Mouse (Mus musculus): Measurements from ENCODE around the gene Cdk2ap2. TPM values are rescaled to one million over a fixed set of nuclear protein-coding genes. Genes with fewer than 3 reads are reported as not detected.

The Cdk2ap2 gene
- polyA plus RNA-seq, 1 experiment from 2014 or later: 91.2 TPM

- no peak for TF ChIP-seq CTCF (IDR thresholded peaks at IDR 0.05; ENCODE audit: low read depth)
- TF ChIP-seq EP300 (IDR thresholded peaks at IDR 0.05; ENCODE audit: low read depth): no peak
Observed at GRCm38 (mm10) chr19:4088146-4088545, 8.8 kb upstream of the Cdk2ap2 start.

GRCm38 (mm10) chr19:4089128-4089527, 7.9 kb upstream of the Cdk2ap2 start:
- TF ChIP-seq CTCF (IDR thresholded peaks at IDR 0.05; ENCODE audit: low read depth) (no peak), EP300 (IDR thresholded peaks at IDR 0.05; ENCODE audit: low read depth) (no peak)
- ATAC-seq (no peak), DNase-seq (no peak)
- H3K4me3 ChIP-seq (ENCODE audit: low read depth, low read length): no peak overlapping the region
- 0 out of 2 replicates have a peak, but pooled peaks cover 6% of the 10 kb centered on the region for H3K27me3 ChIP-seq (ENCODE audit: insufficient read depth, low read length)
- H3K4me2 ChIP-seq (ENCODE audit: low read depth, low read length): no peak overlapping the region
- no peak overlapping the region for H3K27ac ChIP-seq (ENCODE audit: low read depth)
- 70% methylated on average over 6 of the region's 6 CpGs for WGBS (ENCODE audit: insufficient replicate concordance)
- H3K36me3 ChIP-seq (replicated peaks; ENCODE audit: insufficient read depth, low read length): no peaks in the 10 kb centered on the region
- H3K9ac ChIP-seq (replicated peaks): no peak overlapping the region
- H3K4me1 ChIP-seq (ENCODE audit: insufficient read depth): no peaks in the 10 kb centered on the region
- H3K9me3 ChIP-seq (ENCODE audit: low read length): no peaks in the 10 kb centered on the region

More at GRCm38 (mm10) chr19:4088146-4088545, 8.8 kb upstream of the Cdk2ap2 start:
- 34% methylated on average over 5 of the region's 5 CpGs for WGBS (ENCODE audit: insufficient replicate concordance)
- Histone ChIP-seq H3K4me1 (ENCODE audit: insufficient read depth) (no peaks in the 10 kb centered on the region), H3K9ac (replicated peaks) (no peak overlapping the region), H3K4me2 (ENCODE audit: low read depth, low read length) (no peak overlapping the region), H3K36me3 (replicated peaks; ENCODE audit: insufficient read depth, low read length) (no peaks in the 10 kb centered on the region), H3K4me3 (ENCODE audit: low read depth, low read length) (no peak overlapping the region), H3K9me3 (ENCODE audit: low read length) (no peaks in the 10 kb centered on the region), H3K27ac (ENCODE audit: low read depth) (no peak overlapping the region), H3K27me3 (ENCODE audit: insufficient read depth, low read length) (0 out of 2 replicates have a peak, but pooled peaks cover 6% of the 10 kb centered on the region)
- ATAC-seq (no peak), DNase-seq (no peak)

GRCm38 (mm10) chr19:4090446-4090845, 6.5 kb upstream of the Cdk2ap2 start:
- Histone ChIP-seq H3K27ac (ENCODE audit: low read depth) (no peak overlapping the region), H3K9me3 (ENCODE audit: low read length) (no peaks in the 10 kb centered on the region), H3K4me1 (ENCODE audit: insufficient read depth) (no peaks in the 10 kb centered on the region), H3K36me3 (replicated peaks; ENCODE audit: insufficient read depth, low read length) (no peaks in the 10 kb centered on the region), H3K4me2 (ENCODE audit: low read depth, low read length) (no peak overlapping the region), H3K4me3 (ENCODE audit: low read depth, low read length) (no peak overlapping the region), H3K9ac (replicated peaks) (no peak overlapping the region), H3K27me3 (ENCODE audit: insufficient read depth, low read length) (0 out of 2 replicates have a peak, but pooled peaks cover 6% of the 10 kb centered on the region)
- ATAC-seq (no peak), DNase-seq (no peak)
- TF ChIP-seq CTCF (IDR thresholded peaks at IDR 0.05; ENCODE audit: low read depth): no peak
- no peak for TF ChIP-seq EP300 (IDR thresholded peaks at IDR 0.05; ENCODE audit: low read depth)
- 74% methylated on average over 3 of the region's 3 CpGs for WGBS (ENCODE audit: insufficient replicate concordance)

GRCm38 (mm10) chr19:4091383-4091782, 5.6 kb upstream of the Cdk2ap2 start:
- TF ChIP-seq CTCF (IDR thresholded peaks at IDR 0.05; ENCODE audit: low read depth): no peak
- TF ChIP-seq EP300 (IDR thresholded peaks at IDR 0.05; ENCODE audit: low read depth): no peak
- 0 out of 2 replicates have a peak, but pooled peaks cover 3% of the 10 kb centered on the region for H3K27me3 ChIP-seq (ENCODE audit: insufficient read depth, low read length)
- H3K4me2 ChIP-seq (ENCODE audit: low read depth, low read length): no peak overlapping the region
- ATAC-seq (no peak), DNase-seq (no peak)
- WGBS (ENCODE audit: insufficient replicate concordance): 41% methylated on average over 2 of the region's 2 CpGs
- H3K9ac ChIP-seq (replicated peaks): no peak overlapping the region
- no peak overlapping the region for H3K27ac ChIP-seq (ENCODE audit: low read depth)
- peaks cover 3% of the 10 kb centered on the region for H3K4me1 ChIP-seq (ENCODE audit: insufficient read depth)
- H3K36me3 ChIP-seq (replicated peaks; ENCODE audit: insufficient read depth, low read length): no peaks in the 10 kb centered on the region
- no peak overlapping the region for H3K4me3 ChIP-seq (ENCODE audit: low read depth, low read length)
- no peaks in the 10 kb centered on the region for H3K9me3 ChIP-seq (ENCODE audit: low read length)

- no peak for ATAC-seq
- no peak overlapping the region for H3K27ac ChIP-seq (ENCODE audit: low read depth)
- no peak overlapping the region for H3K9ac ChIP-seq (replicated peaks)
- DNase-seq: no peak
- peaks cover 8% of the 10 kb centered on the region for H3K4me1 ChIP-seq (ENCODE audit: insufficient read depth)
- H3K27me3 ChIP-seq (ENCODE audit: insufficient read depth, low read length): 0 out of 2 replicates have a peak, but pooled peaks cover 3% of the 10 kb centered on the region
- no peak overlapping the region for H3K4me3 ChIP-seq (ENCODE audit: low read depth, low read length)
- H3K4me2 ChIP-seq (ENCODE audit: low read depth, low read length): no peak overlapping the region
- WGBS (ENCODE audit: insufficient replicate concordance): 52% methylated on average over 3 of the region's 3 CpGs
- no peaks in the 10 kb centered on the region for H3K36me3 ChIP-seq (replicated peaks; ENCODE audit: insufficient read depth, low read length)
- TF ChIP-seq EP300 (IDR thresholded peaks at IDR 0.05; ENCODE audit: low read depth) (peak; percentile 88), CTCF (IDR thresholded peaks at IDR 0.05; ENCODE audit: low read depth) (no peak)
- H3K9me3 ChIP-seq (ENCODE audit: low read length): no peaks in the 10 kb centered on the region
Observed at GRCm38 (mm10) chr19:4092750-4093149, 4.2 kb upstream of the Cdk2ap2 start.

- ATAC-seq (no peak), DNase-seq (no peak)
- H3K27me3 ChIP-seq (ENCODE audit: insufficient read depth, low read length): 0 out of 2 replicates have a peak, but pooled peaks cover 3% of the 10 kb centered on the region
- no peaks in the 10 kb centered on the region for H3K36me3 ChIP-seq (replicated peaks; ENCODE audit: insufficient read depth, low read length)
- H3K9ac ChIP-seq (replicated peaks): no peak overlapping the region
- H3K9me3 ChIP-seq (ENCODE audit: low read length): no peaks in the 10 kb centered on the region
- no peak overlapping the region for H3K27ac ChIP-seq (ENCODE audit: low read depth)
- H3K4me2 ChIP-seq (ENCODE audit: low read depth, low read length): no peak overlapping the region
- H3K4me1 ChIP-seq (ENCODE audit: insufficient read depth): peaks cover 16% of the 10 kb centered on the region
- WGBS (ENCODE audit: insufficient replicate concordance): 75% methylated on average over 7 of the region's 7 CpGs
- TF ChIP-seq EP300 (IDR thresholded peaks at IDR 0.05; ENCODE audit: low read depth) (no peak), CTCF (IDR thresholded peaks at IDR 0.05; ENCODE audit: low read depth) (no peak)
- H3K4me3 ChIP-seq (ENCODE audit: low read depth, low read length): no peak overlapping the region
Observed at GRCm38 (mm10) chr19:4093772-4094171, 3.2 kb upstream of the Cdk2ap2 start.
